Mouse (Mus musculus) ES-E14 (cell line): ENCODE data around the gene Nlgn2.

ENCODE experiments used
- CHD2 ChIP-seq: IDR thresholded peaks from 2 replicates; pipeline ENCODE4 v1.6.1; 2014; ENCODE audit warnings: mild to moderate bottlenecking, low read depth, low read length, inconsistent platforms
- HCFC1 ChIP-seq: IDR thresholded peaks from 2 replicates; pipeline ENCODE4 v1.6.1; 2012; ENCODE audit warnings: low read length, inconsistent platforms, borderline replicate concordance; ENCODE audit not compliant: insufficient read depth
- ZNF384 ChIP-seq: IDR thresholded peaks from 2 replicates; pipeline ENCODE4 v1.6.1; 2012; ENCODE audit warnings: low read depth, low read length, inconsistent platforms

GRCm38 (mm10) chr11:69864138-69864860 lies 26.7 kb upstream of the Nlgn2 start:
- TF ChIP-seq ZNF384, result no peak
- TF ChIP-seq HCFC1, result no peak
- TF ChIP-seq CHD2, result no peak
